Mouse (Mus musculus) cerebellum, adult 18-20 months (tissue): Measurements from ENCODE around the gene Rhot2.

Source experiments
- DNase-seq, 2 experiments: peaks; one replicate each; pipeline ENCODE4 v3.0.0; 2021

The Rhot2 gene

DNA sequence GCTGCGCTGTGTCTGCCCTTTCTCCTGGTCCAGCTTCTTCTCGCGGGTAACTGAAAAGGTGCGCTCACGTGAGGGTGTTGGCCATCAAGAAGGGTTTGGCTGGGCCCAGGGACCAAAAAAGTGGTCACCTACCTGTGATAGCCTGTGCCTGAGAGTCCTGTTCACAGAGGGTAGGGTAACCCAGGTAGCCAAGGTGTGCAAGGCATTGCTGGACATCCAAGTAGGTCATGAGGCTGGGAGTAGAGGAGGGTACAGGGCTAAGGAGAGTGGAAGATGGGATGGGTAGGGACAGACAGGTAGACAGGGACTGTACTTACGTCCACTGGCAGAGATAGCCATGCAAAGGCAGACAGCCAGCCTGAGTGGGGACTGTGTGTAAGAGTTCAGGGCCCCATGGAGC is 4.1 kb downstream of the Rhot2 start:
- no peak for DNase-seq

DNA sequence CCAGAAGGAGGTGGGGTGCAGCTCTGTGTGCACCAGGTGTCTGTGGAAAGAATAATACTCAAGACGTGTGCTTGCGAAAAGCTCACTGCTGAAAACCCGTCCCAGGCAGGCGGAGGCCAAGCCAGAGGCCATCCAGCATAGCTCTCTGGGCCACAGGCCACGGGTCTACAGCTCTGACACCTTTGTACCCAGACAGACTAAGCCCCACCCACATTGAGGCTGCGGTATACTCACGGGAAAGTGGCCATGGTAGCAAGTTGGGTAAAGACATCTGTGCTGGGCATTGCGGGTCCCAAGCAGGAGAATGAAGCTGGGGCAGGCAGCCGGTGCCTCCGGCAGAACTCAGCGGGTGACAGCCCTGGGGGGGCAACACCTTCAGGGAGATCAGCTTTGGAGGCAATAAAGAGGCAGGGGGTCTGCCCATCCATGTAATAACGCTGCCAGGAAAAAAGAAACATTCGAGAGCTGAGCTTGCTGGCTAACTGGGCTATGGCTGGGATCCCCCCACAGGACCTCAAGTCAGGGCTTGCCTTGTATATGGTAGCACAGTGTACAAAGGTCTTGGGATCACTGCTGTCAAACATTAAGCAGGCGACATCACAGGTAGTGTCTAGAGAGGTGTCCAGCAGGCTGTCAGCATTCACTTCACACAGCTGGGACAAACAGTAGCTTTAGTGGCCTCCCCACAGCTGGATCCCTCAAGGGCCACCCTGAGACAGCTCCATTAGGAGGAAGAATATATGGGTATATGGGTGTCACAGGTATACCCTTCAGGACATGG is 5.0 kb downstream of the Rhot2 start:
- no peak for DNase-seq

DNA sequence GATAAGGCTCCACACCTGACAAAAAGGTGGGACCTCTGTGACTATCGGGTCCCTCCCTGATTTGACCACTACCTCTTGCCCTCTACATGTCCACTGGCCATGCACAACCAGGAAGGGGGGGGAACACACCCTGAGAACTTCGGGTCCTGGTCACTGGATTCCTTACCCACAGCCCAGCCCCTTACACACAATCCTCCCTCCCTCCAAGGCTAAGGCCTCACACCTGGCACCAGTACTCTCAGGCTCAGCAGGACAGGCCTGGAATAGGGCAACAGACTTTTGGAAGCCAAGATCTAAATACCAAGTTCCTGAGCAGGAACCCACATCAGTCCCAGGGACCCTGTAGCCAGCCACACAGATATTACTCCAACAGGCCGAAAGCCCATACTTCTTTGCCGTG is 5.7 kb downstream of the Rhot2 start:
- no peak for DNase-seq

DNA sequence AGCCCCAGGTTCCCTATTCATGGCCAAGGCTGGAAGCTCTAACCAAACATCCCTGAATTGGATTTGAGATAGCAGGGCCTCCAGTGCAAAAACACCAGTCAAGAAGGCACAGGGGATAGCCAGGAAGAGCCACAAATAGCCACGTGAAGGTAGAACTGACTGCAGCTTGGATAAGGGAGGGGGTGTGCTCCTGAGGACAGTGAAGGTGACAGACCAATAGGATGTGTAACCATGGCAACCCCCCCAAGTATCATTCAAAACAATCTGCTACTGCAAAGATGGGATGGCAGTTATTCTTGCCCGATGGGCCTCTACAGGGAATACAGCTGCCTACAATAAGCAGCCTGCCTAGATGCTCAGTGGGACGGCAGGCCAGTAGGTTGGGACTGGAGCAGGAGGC is 7.1 kb downstream of the Rhot2 start:
- peak in 1 of 2 experiments; percentile 25 for DNase-seq

DNA sequence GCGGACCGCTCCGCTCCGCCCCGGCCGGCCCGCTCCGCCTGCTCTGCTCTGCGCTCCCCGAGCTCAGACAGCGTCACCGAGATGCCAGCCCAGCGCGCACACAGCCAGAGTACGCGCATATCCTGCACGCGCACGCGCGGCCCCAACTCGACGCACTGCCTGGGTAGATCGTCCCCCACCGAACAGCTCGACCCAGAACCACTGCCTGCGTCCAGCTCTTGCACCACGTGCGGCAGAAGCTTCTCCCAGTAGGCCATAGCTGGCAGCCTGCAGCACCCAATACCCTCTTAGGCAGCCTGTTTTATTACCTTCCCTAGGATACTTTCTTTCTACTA is 7.6 kb downstream of the Rhot2 start, which contains the start of gene Rhbdl1:
Gene Rhbdl1, minus strand, starts transcription at position 220 of the 335 bp plus-strand sequence.
- DNase-seq = peak; percentile 87 to 90

DNA sequence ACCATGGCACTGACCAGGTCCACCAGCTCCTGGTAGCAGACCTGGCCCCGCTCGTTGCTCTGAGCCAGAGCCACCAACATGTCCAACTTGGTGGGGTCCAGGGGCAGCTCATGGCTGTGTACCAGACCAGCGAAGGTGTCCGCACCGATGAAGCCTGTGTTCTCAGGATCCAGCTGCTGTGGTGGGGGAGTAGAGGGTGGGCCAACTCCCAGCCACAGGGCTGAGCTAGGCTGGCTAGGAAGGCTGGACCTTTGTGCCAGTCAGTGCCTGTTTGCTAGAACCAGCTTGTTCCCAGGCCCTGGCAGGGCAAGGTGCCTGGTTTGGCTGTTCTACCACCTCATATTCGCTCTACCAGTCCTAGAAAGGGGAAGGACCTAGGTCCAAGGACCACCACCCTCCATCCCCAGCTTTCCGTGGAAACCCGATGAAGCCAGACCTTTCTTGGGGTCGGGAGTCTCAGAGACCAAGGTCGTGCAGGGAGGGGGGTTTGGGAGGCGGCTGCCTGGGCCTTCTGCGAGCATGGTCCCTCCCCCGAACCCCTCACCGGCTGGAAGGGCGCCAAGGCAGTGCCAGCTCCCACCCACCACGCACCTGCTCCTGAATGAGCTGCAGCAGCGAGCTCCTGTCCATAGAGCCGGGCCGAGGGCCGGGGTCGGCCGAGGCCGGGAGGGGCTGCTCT is 8.1 kb downstream of the Rhot2 start:
- DNase-seq = no peak

DNA sequence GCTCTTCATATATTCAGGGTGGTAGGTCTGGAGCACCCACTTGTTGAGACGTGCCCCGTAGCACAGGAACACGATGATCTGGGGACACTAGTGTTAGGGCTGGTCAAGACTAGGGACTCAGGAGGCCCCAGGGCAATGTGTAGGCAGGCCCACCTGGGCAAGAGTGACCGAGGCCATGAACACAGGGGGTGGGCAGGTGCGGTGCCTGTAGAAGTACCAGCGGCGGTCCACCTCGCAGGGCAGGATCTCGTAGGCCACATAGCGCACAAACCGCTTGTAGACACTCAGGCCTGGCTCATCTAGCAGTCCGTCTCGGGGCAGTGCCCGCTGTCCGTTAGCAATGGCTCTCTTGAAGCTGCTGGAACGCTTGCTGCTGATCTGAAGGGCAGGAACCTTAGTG is 8.8 kb downstream of the Rhot2 start:
- peak in 1 of 2 experiments; percentile 42 for DNase-seq

DNA sequence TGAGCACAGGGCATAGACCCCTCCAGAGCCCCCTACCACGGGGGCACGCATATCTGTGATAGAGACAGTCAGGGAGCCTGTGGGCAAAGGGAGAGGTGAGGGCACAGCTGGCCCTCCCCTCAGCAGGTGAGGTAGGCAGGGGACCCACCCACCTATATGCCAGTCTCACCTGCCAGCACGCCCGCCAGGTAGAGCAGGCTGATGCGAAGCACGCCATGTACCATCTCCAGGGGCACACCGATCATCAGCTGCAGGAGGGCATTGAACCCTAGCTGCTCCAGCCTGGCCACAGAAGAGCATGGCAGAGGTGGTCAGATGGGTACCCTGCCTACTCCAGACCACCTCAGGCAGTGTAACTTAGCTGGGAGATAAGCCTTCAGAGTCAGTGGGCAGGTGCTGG is 9.3 kb downstream of the Rhot2 start:
- peak in 1 of 2 experiments; percentile 25 for DNase-seq

DNA sequence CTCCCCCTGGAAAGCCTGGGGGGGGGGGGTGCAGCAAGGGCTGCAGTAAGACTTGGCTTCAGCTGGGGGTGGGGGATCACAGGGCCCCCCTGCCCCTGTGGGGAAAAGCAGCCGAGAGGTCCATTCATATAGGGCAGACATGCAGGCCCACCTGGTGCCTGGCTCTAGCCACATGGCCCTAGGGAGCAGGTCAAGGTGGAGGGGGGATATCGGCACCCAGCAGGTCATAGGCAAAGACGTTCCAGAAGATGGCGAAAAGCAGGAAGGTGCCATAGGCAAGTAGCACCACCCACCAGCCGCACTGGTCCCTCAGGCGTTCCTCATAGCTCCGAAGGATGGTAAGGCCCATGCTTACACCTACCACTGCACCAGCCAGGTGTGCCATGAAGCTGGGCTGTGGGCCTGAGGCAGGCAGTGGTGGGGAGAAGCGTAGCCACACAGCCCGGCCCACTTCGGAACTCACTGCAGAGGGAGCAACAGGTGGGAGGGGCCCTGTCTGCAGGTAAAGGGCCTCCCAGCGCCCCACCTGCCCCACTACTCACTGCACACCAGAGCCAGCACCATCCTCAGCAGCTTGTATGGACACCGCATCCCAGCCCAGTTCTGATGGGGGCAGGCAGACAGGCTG is 9.9 kb downstream of the Rhot2 start:
- DNase-seq = peak in 1 of 2 experiments; percentile 46

DNA sequence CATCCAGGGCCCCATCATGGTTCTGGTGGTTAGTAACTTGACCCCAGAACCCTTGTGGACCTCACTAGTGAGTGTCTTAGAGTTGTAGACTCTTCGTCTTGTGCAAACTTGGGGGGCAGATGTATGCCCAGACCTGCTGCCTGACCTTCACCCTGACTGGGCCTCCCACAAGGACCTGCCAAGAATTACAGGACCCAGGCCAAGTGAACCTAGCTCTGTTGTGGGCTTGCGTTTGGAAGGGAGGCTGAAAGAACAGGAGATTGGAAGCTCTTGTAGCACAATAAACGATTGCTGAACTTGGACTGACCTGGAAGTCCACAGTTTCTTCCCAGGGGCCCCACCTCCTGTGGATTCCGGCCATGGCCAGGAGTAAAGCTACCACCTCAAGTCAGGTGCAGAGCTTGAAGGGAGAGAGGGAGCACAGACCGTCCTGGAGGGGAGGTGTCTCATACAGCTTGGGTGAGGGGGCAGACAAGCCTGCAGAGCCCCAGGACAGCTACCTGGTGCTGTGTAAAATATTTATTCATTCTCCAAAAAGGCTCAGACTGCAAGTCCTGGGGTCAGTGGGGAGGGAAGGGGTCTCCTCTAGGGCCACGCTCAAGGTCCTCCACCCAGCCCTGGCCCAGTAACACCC is 10.6 kb downstream of the Rhot2 start:
- DNase-seq = peak in 1 of 2 experiments; percentile 34

DNA sequence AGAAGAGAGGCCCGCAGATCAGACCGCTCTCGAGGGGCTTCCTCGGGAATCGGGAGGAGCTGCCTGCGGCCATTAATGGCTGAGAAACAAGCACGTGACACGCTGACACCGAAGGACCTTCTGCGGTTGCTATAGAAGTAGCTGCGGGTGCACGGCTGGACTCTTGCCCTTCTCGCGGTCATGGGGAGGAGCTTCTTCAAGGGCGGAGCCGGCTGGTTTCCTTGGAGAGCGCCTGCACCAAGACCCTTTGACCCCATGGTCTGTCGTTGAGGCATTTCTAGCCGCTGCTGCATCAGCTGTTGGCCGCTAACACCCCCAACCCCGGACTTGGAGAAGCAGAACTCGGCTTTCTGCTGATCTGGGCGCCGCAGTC is 11.4 kb downstream of the Rhot2 start, which contains the start of gene Stub1:
Gene Stub1, minus strand, starts transcription at position 114 of the 373 bp plus-strand sequence.
- peak; percentile 85 to 90 for DNase-seq

DNA sequence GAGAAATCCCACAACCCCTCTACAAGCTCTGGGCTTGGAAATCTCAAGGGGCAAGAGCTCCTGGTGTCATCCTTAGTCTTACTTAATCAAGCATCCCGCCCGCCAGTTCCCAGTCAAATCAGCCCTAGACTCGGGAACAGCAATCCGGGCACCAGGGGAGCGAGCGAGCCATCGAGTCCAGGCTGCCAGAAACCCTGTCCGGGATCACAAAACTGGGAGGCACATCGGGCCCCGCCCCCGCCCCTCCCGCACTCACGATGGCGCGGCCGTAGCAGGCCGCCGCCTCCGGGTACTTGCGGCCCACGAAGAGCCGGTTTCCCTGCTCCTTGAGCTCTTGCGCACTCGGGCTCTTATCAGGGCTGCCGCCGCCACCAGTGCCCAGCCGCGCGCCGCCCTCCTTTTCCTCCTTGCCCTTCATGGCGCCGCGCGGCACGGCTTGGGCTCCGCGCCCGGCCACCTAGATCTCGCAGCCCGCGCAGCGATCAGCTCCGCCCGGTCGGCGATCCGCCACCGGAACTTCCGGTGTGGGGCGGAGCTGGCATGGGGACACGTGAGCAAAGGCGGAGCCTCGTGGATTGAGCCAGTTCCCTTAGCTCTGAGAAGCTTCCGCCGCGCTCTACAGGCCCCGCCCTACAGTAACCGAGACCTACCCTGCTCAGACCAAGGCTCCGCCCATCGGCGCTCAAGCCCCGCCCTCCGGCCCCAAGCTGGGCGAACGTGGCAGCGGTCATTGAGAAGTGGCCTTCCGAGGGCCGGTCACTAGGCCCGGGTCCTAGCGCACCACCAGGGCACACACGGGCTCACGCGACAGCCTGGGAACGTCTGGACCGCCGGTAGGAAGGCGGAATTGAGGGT is 12.0 kb downstream of the Rhot2 start:
- DNase-seq = peak; percentile 99

DNA sequence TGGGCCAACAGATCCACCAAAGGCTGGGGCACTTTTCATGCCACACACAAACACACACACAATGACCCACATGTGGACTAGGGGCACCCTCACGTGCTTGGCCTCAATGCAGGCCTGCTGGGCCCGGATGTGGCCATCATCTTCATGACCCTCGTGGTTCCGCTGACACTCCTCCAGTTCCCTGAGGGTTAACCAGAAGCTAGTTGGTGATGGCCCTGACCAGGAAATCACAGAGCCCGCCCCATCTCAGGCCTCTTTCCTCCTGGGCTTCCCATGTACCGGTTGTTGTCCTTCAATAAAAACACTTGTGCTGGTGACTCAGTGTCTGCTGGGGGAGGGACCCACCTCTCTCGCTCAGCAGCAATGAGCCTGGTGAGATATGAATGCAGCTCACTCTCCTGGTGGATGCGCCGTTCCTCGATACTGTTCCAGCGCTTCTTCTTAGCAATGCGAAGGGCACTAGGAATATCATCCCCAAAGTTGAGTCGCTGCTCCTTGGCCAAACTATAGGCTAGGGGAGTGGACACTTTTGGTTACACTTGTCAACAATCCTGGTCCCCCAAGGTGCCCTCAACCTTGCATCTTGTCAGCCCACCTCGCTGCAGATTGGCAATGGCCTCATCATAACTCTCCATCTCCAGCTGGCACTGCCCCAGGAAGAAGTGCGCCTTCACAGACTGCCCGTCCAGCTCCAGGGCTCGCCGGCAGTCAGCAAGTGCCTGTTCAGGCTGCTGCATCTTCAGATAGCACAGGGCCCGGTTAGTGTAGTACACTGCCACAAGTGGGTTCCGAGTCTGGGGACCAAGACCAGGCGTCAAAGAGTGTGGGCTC is 13.0 kb downstream of the Rhot2 start:
- peak; percentile 53 to 60 for DNase-seq

DNA sequence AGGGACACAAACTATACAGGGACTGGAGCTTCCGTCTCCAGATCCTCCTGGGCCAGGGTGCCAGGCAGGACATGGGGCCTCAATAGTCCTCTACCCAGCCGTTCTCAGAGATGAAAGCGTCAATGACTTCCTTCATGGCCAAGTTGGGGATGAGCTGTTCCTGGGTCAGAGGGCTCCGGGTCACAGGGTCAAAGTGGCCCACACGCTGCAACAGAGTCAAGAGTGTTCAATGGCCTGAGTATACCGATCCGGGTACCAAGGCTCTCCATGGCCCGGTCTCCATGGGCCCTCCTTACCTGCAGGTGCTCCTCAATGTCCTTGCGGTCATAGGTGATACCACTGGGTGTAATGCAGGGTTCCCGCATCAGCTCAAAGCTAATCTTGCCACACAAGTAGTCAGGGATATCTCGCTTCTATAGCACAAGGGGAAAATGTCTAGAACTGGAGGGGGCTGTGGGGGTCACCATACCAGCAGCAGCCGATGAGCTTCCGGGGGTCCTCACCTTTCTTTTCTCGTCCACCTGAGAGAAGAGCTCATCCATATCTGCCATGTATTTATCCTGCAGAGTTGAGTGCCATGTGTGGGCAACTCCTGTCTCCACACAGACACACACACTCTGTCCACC is 13.7 kb downstream of the Rhot2 start:
- no peak for DNase-seq

DNA sequence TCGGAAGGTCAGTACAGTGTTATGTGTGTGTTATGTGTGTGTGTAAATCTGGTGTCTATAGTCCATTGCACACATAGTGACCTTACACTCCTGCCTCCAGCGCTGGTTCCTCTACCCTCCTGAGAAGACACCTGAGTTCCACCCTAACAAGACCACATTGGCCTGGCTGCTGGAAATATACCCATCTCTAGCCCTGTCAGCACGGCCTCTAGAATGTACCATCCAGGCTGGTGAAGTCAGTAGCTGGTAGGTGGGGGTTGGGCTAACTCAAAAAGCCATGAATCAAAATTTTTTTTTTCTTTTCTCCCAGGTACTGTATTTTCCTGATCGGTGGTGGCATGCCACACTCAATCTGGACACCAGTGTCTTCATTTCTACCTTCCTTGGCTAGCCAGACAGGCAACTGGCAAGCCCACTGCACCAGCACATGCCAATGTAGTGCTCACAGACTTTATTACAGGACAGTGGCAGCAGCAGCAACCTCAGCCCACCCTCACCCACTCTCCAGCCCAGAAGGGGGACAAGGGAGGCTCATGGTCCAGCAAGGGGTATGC is 14.4 kb downstream of the Rhot2 start:
- no peak for DNase-seq

DNA sequence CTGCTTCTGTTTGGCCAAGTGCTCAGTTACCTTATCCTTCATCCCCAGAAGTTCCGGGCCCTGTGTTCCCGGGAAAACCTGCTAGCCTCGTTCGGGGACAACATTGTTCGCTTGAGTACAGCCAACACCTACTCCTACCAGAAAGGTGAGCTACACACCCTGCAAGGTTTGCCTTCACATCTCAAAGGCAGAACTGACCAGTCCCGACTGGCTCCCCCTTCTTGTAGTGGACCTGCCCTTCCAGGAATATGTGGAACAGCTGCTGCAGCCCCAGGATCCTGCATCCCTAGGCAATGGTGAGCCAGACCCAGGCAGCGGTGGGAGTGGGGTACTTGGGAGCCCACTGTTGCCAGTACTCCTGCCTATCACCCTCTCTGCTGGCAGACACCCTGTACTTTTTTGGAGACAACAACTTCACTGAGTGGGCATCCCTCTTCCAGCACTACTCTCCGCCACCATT is 15.1 kb downstream of the Rhot2 start:
- DNase-seq = peak in 1 of 2 experiments; percentile 26

DNA sequence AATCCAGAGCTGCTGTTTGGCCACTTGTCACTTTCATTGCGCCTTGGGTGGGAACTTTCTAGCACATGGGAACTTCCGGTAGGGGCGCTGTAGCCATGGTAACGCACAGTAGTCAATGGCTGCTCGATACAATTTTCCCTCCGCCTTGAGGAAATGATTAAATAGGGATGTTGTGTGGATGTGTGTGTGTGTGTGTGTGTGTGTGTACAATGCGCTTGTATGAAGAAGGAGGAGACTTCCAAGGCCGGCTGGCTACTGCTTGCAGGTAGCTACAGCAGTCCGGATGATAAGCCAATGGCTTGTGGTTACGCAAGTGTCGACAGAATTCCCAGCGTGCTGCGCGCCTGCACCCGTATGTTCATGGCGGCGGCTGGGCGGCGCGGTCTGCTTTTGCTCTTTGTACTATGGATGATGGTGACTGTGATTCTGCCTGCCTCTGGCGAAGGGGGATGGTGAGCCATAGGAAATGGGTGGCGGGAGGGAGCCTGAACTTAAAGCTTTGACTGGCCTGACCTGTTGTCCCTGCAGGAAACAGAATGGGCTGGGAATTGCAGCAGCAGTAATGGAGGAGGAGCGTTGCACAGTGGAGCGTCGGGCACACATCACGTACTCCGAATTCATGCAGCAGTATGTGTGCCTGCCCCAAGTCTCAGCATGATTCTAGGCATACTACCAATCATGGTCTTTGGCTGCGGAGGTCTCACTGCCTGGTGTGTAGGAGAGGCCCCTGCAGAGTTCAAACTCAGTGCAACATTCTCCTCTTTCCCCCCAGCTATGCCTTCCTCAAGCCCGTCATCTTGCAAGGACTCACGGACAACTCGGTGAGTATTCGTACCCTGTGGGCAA is 15.7 kb downstream of the Rhot2 start, which contains the start of gene Jmjd8:
Gene Jmjd8, plus strand, starts transcription at position 156 of the 846 bp plus-strand sequence.
- peak; percentile 86 to 87 for DNase-seq

DNA sequence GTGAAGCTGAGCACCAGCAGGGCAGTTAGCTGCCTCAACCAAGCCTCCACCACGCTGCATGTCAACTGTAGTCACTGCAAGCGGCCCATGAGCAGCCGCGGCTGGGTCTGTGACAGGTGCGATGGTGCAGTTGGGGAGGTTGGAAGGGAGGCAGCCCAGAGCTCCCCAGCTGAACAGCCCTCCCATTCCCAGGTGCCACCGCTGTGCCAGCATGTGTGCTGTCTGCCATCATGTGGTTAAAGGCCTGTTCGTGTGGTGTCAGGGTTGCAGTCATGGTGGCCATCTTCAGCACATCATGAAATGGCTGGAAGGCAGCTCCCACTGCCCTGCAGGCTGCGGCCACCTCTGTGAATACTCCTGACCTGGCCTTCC is 16.4 kb downstream of the Rhot2 start:
- DNase-seq = peak in 1 of 2 experiments; percentile 25

DNA sequence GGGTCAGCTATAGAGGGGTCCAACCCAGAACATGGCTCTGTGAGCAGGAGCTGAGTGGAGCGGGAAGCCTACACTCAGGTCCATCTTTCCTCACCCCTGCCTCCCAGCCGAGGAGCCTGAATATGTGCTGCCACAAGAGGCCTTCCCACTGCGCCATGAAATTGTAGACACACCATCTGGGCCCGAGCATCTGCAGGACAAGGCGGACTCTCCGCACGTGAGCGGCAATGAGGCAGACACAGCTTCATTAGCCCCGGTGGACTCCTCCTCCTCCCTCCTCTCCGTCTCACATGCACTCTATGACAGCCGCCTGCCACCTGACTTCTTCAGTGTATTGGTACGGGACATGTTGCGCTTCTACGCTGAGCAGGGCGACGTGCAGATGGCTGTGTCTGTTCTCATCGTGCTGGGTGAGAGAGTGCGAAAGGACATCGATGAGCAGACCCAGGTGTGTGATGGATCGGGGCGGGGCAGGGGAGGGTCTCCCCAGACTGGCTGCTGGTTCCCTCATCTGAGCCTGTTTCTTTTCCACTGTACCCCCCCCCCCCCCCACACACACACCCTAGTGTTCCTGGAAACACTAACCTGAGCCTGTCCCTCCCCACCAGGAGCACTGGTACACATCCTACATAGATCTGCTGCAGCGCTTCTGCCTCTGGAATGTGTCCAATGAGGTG is 17.0 kb downstream of the Rhot2 start:
- no peak for DNase-seq
